Mouse (Mus musculus) spleen, postnatal 14 days (tissue): ENCODE measurements at regions not wholly inside any gene's neighbourhood (a gene's known extent, or its start where the extent isn't known, plus 50 kb on each side); places are given as distances from the start of the nearest gene placed in this dataset.
"Not testable (repeated sequence)": the region's sequence is repeated elsewhere in the genome, so short reads cannot be mapped to it uniquely, and the experiment has no call there.

Experiments used
- DNase-seq, 2 experiments: peaks; one replicate each; pipeline ENCODE4 v3.0.0; 2021 to 2022; ENCODE audit warnings: low spot score in 2 of 2

- no peak for DNase-seq
Measured at GRCm38 (mm10) chr9:41914611-41915010, 209.5 kb downstream of the Sorl1 start.

GRCm38 (mm10) chr9:41913911-41914310 is 210.2 kb downstream of the Sorl1 start:
- DNase-seq = no peak

GRCm38 (mm10) chr9:41912482-41912881 is 211.6 kb downstream of the Sorl1 start:
- no peak for DNase-seq

GRCm38 (mm10) chr9:41900606-41900974 is 223.5 kb downstream of the Sorl1 start:
- DNase-seq = no peak

- DNase-seq = no peak
Measured at GRCm38 (mm10) chr9:41899766-41900605, 224.1 kb downstream of the Sorl1 start.

- no peak for DNase-seq
Measured at GRCm38 (mm10) chr9:41895106-41895505, 229.0 kb downstream of the Sorl1 start.

- DNase-seq = no peak
Measured at GRCm38 (mm10) chr9:41892841-41893240, 231.3 kb downstream of the Sorl1 start.

- no peak for DNase-seq
Measured at GRCm38 (mm10) chr9:41891206-41891605, 232.9 kb downstream of the Sorl1 start.

GRCm38 (mm10) chr9:41890273-41891141 is 233.6 kb downstream of the Sorl1 start:
- no peak for DNase-seq

GRCm38 (mm10) chr9:41889568-41890272 is 234.4 kb downstream of the Sorl1 start:
- DNase-seq = no peak

- DNase-seq = no peak
Measured at GRCm38 (mm10) chr9:41888616-41889150, 235.4 kb downstream of the Sorl1 start.

GRCm38 (mm10) chr9:41886456-41886855 is 237.6 kb downstream of the Sorl1 start:
- not testable (repeated sequence) for DNase-seq

GRCm38 (mm10) chr9:41880457-41880856 is 243.6 kb downstream of the Sorl1 start:
- no peak for DNase-seq

GRCm38 (mm10) chr9:41879080-41879479 is 245.0 kb downstream of the Sorl1 start:
- DNase-seq = no peak

GRCm38 (mm10) chr9:41861136-41861535 is 263.0 kb downstream of the Sorl1 start:
- DNase-seq = no peak

- DNase-seq = no peak
Measured at GRCm38 (mm10) chr9:41860681-41861080, 263.4 kb downstream of the Sorl1 start.

- no peak for DNase-seq
Measured at GRCm38 (mm10) chr9:41859780-41860179, 264.3 kb downstream of the Sorl1 start.

- no peak for DNase-seq
Measured at GRCm38 (mm10) chr9:41852099-41852498, 272.0 kb downstream of the Sorl1 start.

GRCm38 (mm10) chr9:41849628-41850326 is 274.3 kb downstream of the Sorl1 start:
- no peak for DNase-seq

- no peak for DNase-seq
Measured at GRCm38 (mm10) chr9:41844616-41845015, 279.5 kb downstream of the Sorl1 start.
